Mouse (Mus musculus): ENCODE data around the gene Pirb.
A peak's percentile ranks its signal among the peaks of the same experiment; 100 is the strongest.

Gene Pirb

DNA sequence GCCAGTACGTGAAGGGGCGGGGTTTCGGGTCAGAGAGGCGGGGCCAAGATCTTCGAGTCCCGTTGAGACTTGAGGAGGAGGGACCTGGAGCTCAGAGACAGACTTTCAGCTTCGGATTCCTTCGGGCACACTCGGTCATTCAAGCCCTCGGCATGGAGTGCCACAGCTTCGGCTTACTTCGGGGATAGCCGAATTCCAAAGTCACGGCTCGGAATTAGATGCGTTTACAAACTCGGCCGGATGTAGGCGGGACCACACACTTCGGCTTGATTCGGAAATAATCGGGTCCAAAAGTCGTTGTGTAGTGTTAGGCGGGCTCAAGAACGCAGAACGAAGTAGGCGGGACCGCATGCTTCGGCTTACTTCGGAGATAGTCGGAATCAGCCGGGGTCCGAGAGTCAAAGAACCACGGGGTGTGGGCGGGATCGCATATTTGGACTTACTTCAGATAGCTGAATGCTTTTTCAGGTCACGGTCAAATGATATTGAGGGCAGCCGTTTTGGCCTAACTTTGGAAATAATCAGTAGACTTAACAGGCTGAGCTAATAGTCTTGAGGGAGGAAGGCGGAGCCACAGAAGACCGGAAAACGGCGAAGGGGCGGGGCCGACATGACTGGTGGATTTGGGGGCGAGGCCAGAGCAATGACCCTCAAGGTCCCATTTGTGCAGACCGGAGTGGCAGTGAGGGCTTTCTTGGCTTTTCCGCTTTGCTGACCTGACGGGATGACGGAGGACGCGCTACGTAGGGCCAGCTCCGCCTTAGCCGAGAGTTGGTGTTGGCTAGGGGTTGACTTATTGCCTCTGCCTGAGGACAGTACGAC lies 27.0 kb downstream of the Pirb start, which contains the start of gene Mboat7:
Gene Mboat7, minus strand, starts transcription at position 537 of the 822 bp plus-strand sequence.
- peak; percentile 92 for DNase-seq (ENCODE audit: extremely low read depth, insufficient read length, low spot score)

DNA sequence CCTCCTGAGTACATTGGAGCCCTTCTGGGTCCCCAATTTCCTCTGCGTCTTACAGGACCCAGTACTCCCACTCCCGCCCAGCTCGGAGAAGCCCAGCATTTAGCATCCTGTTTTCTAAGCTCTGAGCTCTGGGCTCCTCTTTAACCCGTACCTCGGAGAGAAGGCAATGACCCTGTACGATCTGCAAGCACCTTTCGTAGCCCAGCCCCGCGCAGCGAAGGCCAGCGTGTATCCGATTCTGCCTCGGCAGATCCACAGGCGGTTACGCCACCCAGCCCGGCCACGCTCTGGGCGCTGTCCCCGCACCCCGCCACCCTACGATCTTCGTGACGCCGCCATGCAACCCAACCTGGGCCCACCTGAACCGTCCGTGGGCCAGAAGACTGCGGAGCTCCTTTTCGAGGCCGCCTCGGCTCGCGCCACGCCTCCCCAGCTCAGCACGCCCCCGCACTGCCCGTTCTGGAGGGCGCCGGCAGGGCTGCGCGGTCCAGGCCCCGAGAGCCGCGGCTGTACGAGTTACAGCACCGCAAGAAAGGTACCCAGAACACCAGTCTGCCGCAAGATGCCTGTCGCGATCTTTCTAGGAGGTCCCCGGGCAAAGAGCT lies 27.7 kb downstream of the Pirb start, which contains the start of gene Tsen34:
Gene Tsen34, plus strand, starts transcription at position 482 of the 605 bp plus-strand sequence.
- DNase-seq (ENCODE audit: extremely low read depth, insufficient read length, low spot score), result no peak

DNA sequence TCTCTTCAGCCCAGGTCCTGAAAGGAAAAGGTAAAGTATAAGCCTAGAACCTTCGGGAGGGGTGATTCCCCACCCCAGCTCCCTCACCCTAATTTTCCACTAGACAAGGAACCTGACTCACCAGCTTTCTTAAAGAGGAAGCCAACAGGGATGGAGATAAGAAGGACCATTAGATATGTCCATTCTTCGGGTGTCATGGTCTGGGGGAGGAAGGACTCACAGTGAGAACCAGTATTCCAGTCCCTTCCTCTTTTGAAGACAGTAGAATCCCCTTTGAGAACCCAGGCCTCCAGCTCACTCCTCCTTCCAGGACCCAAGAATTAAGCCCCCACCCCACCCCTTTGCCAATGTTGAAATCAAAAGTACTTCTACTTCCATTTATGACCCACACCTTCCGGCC lies 28.3 kb downstream of the Pirb start:
- no peak for DNase-seq (ENCODE audit: extremely low read depth, insufficient read length, low spot score)

DNA sequence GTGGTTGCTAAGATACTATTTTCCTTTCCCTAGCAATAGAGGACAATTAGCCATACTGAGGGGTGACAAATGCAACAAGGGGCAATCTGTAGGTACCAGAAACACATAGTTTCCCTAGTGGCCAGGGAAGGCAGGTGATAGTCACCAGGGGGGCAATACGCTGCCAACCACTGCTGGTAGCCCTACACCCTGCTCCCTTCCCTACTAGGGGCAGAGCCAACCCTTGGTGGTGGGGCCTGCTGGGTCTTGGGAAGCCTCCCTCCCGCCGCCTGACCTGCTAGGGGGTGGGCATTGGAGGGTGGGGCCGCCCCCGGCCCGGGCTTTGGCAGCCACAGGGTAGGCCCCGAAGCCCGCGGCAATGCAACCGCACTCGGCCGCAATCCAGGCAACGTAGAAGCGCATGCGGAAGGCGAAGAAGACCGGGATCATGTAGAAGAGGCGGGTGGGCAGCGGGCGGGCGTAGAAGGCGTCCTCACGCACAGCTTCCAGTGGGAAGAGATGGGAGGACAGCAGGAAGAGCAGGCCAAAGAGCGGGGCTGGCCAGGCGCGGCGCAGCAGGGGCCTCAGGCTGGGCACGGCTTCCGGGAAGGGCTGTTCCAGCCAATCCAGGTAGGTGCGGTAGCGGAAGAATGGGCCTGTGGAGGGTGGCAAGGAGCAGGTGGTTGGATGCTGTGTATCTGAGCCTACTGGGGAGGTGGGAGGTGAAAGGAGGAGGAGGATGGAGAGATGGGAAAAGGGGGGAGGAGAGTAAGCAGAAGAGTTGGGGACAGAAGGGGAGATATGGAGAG lies 34.6 kb downstream of the Pirb start:
- no peak for DNase-seq (ENCODE audit: extremely low read depth, insufficient read length, low spot score)

GRCm38 (mm10) chr7:3684698-3685097 lies 35.5 kb downstream of the Pirb start:
- DNase-seq (ENCODE audit: extremely low read depth, insufficient read length, low spot score), result no peak

- DNase-seq (ENCODE audit: extremely low read depth, insufficient read length, low spot score), result no peak
Measured at GRCm38 (mm10) chr7:3683908-3684550, 36.2 kb downstream of the Pirb start.

DNA sequence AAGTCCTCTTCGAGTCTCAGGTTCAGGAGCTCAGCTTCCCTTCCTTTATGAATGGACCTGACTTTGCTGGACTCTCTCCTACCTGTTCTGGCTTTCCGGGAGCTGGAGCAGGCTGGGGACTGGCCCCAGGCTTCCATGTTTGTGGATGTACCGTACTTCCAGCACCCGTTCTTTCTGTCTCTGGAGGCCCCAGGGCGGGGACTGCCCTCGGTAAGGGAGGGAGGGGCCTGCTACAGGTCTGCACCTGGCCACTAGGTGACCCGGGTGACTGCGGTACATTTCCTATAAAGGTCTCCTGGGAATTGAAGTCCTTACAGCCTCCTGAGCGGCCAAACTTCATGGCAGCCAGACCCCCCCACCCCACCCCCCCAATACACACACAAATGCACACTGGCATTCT lies 42.8 kb downstream of the Pirb start, which contains the start of gene Tmc4:
Gene Tmc4, minus strand, starts transcription at position 212 of the 400 bp plus-strand sequence.
- no peak for DNase-seq (ENCODE audit: extremely low read depth, insufficient read length, low spot score)

- no peak for DNase-seq (ENCODE audit: extremely low read depth, insufficient read length, low spot score)
Measured at GRCm38 (mm10) chr7:3676371-3676770, 43.8 kb downstream of the Pirb start.

DNA sequence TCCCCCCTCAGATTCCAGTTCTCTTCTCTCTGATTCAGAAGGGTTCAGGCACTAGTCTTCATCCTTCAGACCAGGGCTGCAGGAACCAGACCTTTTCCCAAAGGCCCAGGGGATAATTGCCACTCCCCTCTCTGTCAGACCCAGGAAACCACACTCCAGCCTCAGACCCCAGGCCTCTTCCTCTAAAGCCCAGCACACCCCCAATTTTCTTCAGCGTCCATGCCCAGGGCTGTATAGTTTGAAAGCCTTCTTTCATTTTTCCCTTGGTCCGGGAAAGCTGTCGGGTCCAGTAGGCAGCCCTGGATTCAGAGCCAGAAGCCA lies 45.0 kb downstream of the Pirb start:
- no peak for DNase-seq (ENCODE audit: extremely low read depth, insufficient read length, low spot score)

DNA sequence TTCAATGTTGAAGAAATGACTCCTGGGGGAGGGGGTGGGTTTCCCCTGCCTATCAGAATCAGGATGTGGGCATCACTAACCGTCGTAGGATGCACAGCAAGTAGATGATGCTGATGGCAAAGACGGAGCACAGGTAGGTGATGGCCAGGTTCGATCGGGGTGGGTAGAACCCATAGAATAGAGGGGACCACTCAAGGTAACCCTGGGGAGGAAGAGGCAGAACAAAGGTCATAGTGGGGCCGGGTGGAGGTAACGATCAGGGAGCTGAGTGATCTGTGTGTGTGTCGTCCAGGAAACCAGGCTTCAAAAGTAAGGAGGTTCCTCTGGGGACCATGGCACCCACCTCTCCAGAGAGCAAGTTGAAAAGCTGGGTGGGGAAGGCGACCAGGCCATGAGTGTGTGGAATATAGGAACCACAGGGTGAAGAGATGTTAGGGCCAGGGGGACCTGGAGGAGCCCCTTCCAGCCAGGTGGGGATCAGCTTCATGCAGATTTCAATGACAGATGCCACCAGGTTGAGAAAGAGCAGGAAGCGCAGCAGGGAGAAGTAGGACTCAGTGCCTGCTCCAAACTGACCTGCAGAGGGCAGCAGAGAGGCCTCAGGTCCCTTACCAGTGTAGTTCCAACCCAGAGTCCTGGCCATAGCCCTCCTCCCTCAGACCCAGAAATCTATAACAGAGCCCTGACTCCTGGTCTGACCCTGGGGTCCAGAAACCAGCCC lies 45.5 kb downstream of the Pirb start:
- DNase-seq (ENCODE audit: extremely low read depth, insufficient read length, low spot score), result no peak

DNA sequence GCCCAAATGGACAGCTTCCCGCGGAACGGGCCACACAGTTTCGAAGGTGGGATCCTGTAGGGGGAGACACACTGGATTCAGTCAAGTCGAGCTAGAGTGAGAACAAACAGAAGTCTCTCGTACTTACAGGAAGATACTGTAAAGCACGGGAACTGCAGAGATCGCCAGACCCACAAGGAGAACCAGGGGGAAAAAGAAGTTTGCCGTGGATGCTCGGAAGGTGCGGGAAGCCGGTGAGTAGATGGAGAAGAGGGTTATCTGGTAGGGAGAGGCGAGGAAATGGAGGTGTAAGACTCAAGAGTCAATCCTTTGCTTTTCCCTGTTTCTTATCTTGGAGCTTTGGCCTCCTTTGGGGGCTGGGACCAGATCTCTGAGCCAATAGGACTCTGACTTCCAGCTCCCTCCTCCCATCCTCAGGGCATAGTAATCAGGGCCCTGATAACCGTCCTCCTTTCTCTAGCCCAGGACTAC lies 53.2 kb downstream of the Pirb start:
- no peak for DNase-seq (ENCODE audit: extremely low read depth, insufficient read length, low spot score)

GRCm38 (mm10) chr7:3665215-3666114 lies 54.7 kb downstream of the Pirb start, which contains the start of gene Leng1:
Gene Leng1 (minus strand): TSS chr7:3665840.
- DNase-seq (ENCODE audit: extremely low read depth, insufficient read length, low spot score), result peak; percentile 90

GRCm38 (mm10) chr7:3664524-3665214 lies 55.5 kb downstream of the Pirb start:
- peak; percentile 26 for DNase-seq (ENCODE audit: extremely low read depth, insufficient read length, low spot score)

Measured in 3134 (cell line).